Mouse (Mus musculus) MEL-GATA-1-ER (cell line): ENCODE results near the gene Pim3.
A peak's percentile ranks its signal among the peaks of the same experiment; 100 is the strongest.

ENCODE experiments used
- DNase-seq: peaks from one replicate; pipeline ENCODE4 v3.0.0-alpha.2; 2012; ENCODE audit warnings: low read depth; ENCODE audit errors: extremely low read depth

The Pim3 gene

GRCm38 (mm10) chr15:88881253-88882044, 19.5 kb downstream of the Pim3 start:
- no peak for DNase-seq

GRCm38 (mm10) chr15:88882851-88883250, 20.9 kb downstream of the Pim3 start:
- no peak for DNase-seq

GRCm38 (mm10) chr15:88883342-88883741, 21.4 kb downstream of the Pim3 start:
- DNase-seq: no peak

GRCm38 (mm10) chr15:88885376-88885775, 23.4 kb downstream of the Pim3 start:
- no peak for DNase-seq

- no peak for DNase-seq
These were observed 27.0 kb downstream of the Pim3 start for GRCm38 (mm10) chr15:88889032-88889431.

- DNase-seq: no peak
These were observed 28.0 kb downstream of the Pim3 start for GRCm38 (mm10) chr15:88889994-88890393.

GRCm38 (mm10) chr15:88890751-88891675, 29.0 kb downstream of the Pim3 start:
- peak; percentile 90 for DNase-seq

- DNase-seq: no peak
These were observed 29.7 kb downstream of the Pim3 start for GRCm38 (mm10) chr15:88891676-88892040.

GRCm38 (mm10) chr15:88892252-88892651, 30.3 kb downstream of the Pim3 start:
- no peak for DNase-seq

- DNase-seq: no peak
These were observed 30.9 kb downstream of the Pim3 start for GRCm38 (mm10) chr15:88892876-88893275.

GRCm38 (mm10) chr15:88895119-88895518, 33.1 kb downstream of the Pim3 start:
- DNase-seq: no peak

GRCm38 (mm10) chr15:88895891-88896290, 33.9 kb downstream of the Pim3 start:
- no peak for DNase-seq

- DNase-seq: no peak
These were observed 34.5 kb downstream of the Pim3 start for GRCm38 (mm10) chr15:88896341-88896980.

- no peak for DNase-seq
These were observed 40.4 kb downstream of the Pim3 start for GRCm38 (mm10) chr15:88902200-88902875.

- DNase-seq: peak; percentile 10
These were observed 41.1 kb downstream of the Pim3 start for GRCm38 (mm10) chr15:88903086-88903485.

GRCm38 (mm10) chr15:88904056-88904811, 42.2 kb downstream of the Pim3 start:
- no peak for DNase-seq

- no peak for DNase-seq
These were observed 44.4 kb downstream of the Pim3 start for GRCm38 (mm10) chr15:88906347-88906746.

GRCm38 (mm10) chr15:88915046-88915445, 53.1 kb downstream of the Pim3 start:
- no peak for DNase-seq
